Mouse (Mus musculus) c-Kit-positive CD71-positive TER-119-positive erythroid progenitor cells, embryonic 14.5 days (primary cell): Measurements from ENCODE around the gene Abcb8.
"Not testable (repeated sequence)": the region's sequence is repeated elsewhere in the genome, so short reads cannot be mapped to it uniquely, and the experiment has no call there.

ENCODE experiments used
- DNase-seq: peaks from one replicate; pipeline ENCODE4 v3.0.0-alpha.2; 2013; ENCODE audit warnings: low spot score

Abcb8 gene

GRCm38 (mm10) chr5:24396254-24396653 is 2.8 kb downstream of the Abcb8 start:
- not testable (repeated sequence) for DNase-seq

GRCm38 (mm10) chr5:24399686-24400085 is 6.2 kb downstream of the Abcb8 start:
- DNase-seq: no peak

GRCm38 (mm10) chr5:24400362-24400761 is 6.9 kb downstream of the Abcb8 start:
- DNase-seq: no peak

GRCm38 (mm10) chr5:24400911-24401605 is 7.6 kb downstream of the Abcb8 start:
- DNase-seq: no peak

GRCm38 (mm10) chr5:24401969-24402368 is 8.5 kb downstream of the Abcb8 start:
- no peak for DNase-seq

DNA sequence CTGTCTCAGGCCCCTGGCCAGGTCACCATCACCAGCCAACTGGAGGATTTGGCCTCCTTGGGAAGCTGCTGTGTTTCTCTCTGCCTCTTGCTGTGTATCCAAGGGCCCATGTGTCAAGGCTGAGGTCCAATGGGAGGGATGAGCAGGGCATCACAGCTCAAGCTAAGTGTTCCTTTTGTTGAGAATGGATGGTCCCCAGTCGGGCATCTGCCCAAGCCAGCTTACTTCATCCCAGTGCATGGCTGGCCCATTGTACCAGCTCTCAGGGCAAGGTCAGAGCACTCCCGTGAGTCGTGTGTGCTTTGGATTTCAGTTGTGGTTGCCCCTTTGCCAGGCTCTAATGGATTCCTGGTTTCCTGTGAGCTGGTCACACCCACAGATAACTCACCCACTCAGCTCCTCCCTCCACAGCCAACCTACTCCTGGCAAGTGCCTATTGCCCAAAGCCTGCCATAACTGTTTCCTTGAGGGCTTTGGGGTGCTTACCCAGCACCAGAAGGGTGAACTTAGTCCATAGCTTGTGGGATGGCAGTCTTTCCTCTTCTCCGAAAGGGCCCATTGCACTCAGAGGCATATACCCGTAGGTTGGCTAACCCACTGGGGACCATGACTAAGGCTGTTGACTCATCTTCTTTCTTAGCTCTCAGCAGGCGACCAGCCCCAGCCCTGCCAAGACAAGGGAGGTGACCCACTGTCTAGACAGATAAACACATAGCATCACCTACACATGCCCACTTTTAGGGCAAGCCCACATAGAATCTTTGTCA is 11.3 kb downstream of the Abcb8 start:
- DNase-seq: no peak

DNA sequence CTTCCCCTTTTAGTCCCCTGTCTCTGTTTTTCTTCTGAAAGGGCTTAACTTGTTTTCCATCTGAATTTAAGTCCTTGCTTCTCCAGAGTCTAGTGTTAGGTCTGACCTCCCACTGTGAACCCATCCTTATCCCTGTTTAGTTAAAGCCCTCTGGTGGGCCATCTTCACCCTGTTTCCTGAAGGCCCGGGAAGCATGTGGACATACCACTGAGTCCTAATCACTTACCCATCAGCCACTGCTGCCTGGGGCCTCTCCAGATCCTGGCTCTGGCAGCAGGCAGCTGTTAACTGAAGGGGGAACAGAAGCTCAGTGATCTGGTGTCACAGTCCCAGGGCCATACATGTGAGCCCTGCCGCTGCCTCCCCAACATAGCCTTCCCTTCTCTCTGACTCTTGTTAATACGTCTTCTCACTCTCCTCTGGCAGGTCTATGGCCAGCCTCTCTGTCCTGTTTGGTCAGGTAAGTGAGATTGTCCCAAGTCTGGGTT is 12.0 kb downstream of the Abcb8 start:
- no peak for DNase-seq

DNA sequence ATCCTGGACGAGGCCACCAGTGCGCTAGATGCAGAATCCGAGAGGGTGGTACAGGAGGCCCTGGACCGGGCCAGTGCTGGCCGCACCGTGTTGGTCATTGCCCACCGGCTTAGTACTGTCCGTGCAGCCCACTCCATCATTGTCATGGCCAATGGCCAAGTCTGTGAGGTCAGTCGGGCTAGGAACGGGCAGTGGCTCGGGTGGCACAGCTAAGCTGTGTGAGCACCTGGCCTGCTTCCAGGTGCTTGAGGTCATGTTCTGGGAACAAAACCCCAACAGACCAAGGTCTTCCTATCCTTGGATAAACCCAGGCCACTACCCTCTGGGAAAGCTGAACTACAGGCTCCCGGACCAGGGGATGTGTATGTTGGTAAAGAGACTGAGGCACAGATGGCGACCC is 15.2 kb downstream of the Abcb8 start:
- DNase-seq: no peak

GRCm38 (mm10) chr5:24409466-24409865 is 16.0 kb downstream of the Abcb8 start:
- DNase-seq: no peak

GRCm38 (mm10) chr5:24412063-24412462 is 18.6 kb downstream of the Abcb8 start:
- DNase-seq: no peak

DNA sequence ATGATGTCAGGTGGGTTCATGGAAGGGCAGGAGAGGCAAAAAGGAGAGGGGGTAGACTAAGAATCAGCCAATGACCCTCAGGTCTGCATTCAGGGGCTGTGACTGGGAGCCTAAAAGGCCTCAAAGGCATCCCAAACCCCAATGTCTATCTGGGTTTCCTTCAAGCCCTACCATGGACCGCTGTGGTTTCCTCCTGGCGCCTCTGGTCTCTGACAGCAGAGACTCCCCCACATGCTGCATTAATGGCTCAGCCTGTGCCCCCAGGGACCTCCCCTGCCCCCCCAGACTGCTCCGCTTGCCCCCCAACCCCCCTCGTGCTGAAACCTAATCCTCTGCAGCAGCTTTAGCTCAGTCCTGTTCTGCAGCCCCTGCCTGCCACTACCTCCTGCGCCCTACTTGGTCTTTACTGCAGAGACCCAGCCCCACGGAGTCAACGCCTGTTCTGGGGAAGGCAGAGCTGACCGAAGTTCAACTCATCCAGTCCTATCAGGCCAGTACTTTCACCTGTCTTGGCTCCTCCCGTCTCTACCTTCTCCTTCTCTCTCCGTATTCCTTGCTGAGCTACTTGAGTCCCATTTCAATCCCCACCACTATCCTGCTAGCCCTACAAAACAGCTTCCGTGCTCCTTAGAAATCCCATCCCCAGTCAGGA is 19.7 kb downstream of the Abcb8 start, which contains the start of gene Asic3:
TSS of gene Asic3 (plus strand) at position 351 of the 652 bp plus-strand sequence.
- no peak for DNase-seq

- no peak for DNase-seq
These were observed 20.5 kb downstream of the Abcb8 start for GRCm38 (mm10) chr5:24413938-24414337.

DNA sequence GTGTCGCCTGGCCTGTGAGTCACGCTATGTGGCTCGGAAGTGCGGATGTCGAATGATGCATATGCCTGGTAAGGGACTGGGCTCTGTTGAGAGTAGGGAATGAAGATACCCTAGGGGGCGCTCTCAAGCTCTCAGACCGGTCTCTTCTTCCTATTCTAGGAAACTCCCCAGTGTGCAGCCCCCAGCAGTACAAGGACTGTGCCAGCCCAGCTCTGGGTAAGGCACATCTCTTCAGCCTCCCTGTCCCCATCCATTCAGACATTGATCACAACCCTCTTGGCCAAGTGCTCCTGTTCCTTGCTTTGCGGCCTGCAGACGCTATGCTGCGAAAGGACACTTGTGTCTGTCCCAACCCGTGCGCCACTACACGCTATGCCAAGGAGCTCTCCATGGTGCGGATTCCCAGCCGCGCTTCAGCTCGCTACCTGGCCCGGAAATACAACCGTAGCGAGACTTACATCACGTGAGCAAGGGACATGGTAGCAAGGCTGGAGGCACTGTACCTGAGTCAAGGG is 22.8 kb downstream of the Abcb8 start:
- peak; percentile 66 for DNase-seq

DNA sequence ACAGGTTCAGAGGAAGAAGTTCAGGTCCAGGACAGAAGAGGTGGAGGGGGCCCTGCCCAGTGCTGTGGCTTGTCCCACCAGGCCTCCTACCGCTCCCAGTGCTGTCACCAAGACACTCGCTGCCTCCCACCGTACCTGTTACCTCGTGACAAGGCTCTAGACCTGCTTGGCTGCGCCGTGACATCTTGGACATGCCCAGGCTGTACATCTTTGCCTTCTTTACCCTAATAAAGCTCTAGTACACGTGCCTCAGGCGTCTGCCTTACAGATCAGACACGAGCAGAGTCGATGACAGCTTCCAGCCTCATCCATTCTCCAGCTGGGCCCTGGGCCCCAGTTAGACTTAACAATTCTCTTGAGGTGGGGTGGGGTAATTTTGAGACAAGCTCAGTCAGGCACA is 24.1 kb downstream of the Abcb8 start:
- no peak for DNase-seq

- no peak for DNase-seq
These were observed 26.9 kb downstream of the Abcb8 start for GRCm38 (mm10) chr5:24420381-24420780.

GRCm38 (mm10) chr5:24423129-24424003 is 29.9 kb downstream of the Abcb8 start, which contains the start of the genes Cdk5 and Slc4a2:
Cdk5 (minus strand) TSS chr5:24423530.
Slc4a2 (plus strand) TSS chr5:24423837.
- peak; percentile 97 for DNase-seq

DNA sequence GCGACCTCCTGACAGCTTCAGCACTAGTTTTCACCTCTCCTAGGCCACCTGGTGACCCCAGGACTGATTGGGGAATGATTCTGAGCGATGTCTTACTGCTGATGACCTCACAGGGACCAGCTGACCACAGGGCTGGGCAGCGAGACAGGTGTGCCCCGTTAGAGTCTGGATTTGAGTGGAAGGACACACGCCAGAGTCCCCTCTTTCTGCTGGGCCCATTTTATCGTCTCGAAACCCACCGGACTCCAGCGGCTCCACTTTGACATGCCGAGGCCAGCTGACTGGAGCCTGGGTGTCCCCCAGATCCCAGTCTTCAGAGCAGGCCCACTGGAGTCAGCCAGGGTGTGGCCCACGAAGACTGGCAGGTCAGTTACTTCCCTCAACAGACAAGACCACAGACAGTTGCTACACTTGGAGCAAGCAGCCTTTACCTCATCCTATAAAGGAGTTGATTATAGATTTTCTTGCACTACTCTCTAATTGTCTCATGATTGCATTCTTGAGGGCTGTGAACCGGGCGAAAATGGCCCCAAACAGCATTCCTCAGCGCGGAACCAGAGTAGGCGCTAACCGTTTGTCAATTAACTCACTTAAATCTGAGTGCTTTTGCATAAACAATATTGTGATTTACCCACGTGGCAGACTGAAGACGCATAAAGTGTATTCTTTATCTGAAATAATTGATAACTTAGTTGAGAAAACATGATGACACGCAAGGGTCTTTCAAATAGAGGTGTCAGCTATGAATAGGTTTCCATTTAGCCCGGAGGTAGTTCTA is 30.7 kb downstream of the Abcb8 start:
- DNase-seq: peak; percentile 40

GRCm38 (mm10) chr5:24424861-24425411 is 31.5 kb downstream of the Abcb8 start:
- DNase-seq: peak; percentile 74

GRCm38 (mm10) chr5:24425421-24426036 is 32.1 kb downstream of the Abcb8 start:
- peak; percentile 43 for DNase-seq

GRCm38 (mm10) chr5:24426037-24426432 is 32.6 kb downstream of the Abcb8 start:
- DNase-seq: no peak
